Mouse (Mus musculus) hindbrain, embryonic 11.5 days (tissue): ENCODE data around the gene Tas1r1. TPM values are rescaled to one million over a fixed set of nuclear protein-coding genes. Genes with fewer than 3 reads are reported as not detected.

Experiments used
- ATAC-seq: fragments of 200-750 bp; cut with Nextera tagmentation; 2 replicates; pipeline ENCODE4 v1.8.0; 2017; ENCODE audit warnings: mild to moderate bottlenecking, moderate TSS enrichment, moderate library complexity; ENCODE audit not compliant: low FRiP score
- DNase-seq: peaks from one replicate; pipeline ENCODE4 v3.0.0-alpha.2; 2015; ENCODE audit warnings: low spot score
- H3K27ac ChIP-seq: fragments of 300-500 bp; sonication (generic); 2 replicates; pipeline ENCODE4 v1.5.1; 2014; ENCODE audit warnings: mild to moderate bottlenecking, low read depth, low read length
- H3K27me3 ChIP-seq: fragments of 300-500 bp; sonication (generic); 2 replicates; pipeline ENCODE4 v1.6.1; 2014; ENCODE audit warnings: mild to moderate bottlenecking, low read length, moderate library complexity, mixed read lengths; ENCODE audit not compliant: control insufficient read depth, insufficient read depth
- H3K36me3 ChIP-seq: fragments of 300-500 bp; sonication (generic); 2 replicates; pipeline ENCODE4 v1.6.1; 2014; ENCODE audit warnings: mild to moderate bottlenecking, low read length, moderate library complexity, mixed read lengths; ENCODE audit not compliant: control insufficient read depth, insufficient read depth
- H3K4me1 ChIP-seq: fragments of 300-500 bp; sonication (generic); replicated peaks from 2 replicates; pipeline ENCODE4 v1.6.1; 2014; ENCODE audit warnings: low read length, mixed read lengths; ENCODE audit not compliant: control insufficient read depth, insufficient read depth
- H3K4me2 ChIP-seq: fragments of 300-500 bp; sonication (generic); replicated peaks from 2 replicates; pipeline ENCODE4 v1.6.1; 2014; ENCODE audit warnings: mild to moderate bottlenecking, low read depth, low read length
- H3K4me3 ChIP-seq: fragments of 300-500 bp; sonication (generic); 2 replicates; pipeline ENCODE4 v1.5.1; 2014; ENCODE audit warnings: low read depth, low read length
- H3K9ac ChIP-seq: fragments of 300-500 bp; sonication (generic); 2 replicates; pipeline ENCODE4 v1.6.1; 2014; ENCODE audit warnings: low read depth, low read length
- H3K9me3 ChIP-seq: fragments of 300-500 bp; sonication (generic); 2 replicates; pipeline ENCODE4 v1.6.1; 2016; ENCODE audit warnings: low read length; ENCODE audit not compliant: control insufficient read depth
- WGBS: fragments of 180-500 bp; shearing (Covaris S2); extraction: QIAGEN DNeasy Blood & Tissue Kit; methylation state at CpG from one replicate; pipeline ENCODE4 v1.1.7; 2014; 5-methylcytosine and 5-hydroxymethylcytosine counted together
- polyA plus RNA-seq: library from polyadenylated mRNA; unstranded; fragments of >200 nt; fragmentation: Nextera tagmentation; extraction: Ambion mirVana; gene quantifications from 2 replicates; pipeline ENCODE4 v1.2.1, GENCODE M21; 2014

Tas1r1 gene
- polyA plus RNA-seq, 1 experiment from 2014 or later = 0.62 TPM

DNA sequence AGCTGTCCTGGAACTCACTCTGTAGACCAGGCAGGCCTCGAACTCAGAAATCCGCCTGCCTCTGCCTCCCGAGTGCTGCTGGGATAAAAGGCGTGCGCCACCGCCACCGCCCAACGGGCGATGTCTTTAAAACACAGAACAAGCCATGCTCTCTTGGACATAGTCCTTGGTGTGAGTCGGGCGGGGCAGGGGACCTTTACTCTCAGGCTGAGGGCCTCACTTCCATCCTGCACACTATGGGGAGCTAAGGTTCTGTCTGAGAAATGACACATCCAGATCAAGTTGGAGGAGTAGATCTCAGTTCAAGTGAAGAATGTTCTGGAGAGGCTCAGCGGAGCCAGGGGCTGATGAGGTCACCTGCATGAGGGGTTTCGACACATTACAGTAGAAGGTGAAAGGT lies 5.4 kb downstream of the Tas1r1 start:
- 90% methylated on average over 13 of the region's 13 CpGs for WGBS
- ATAC-seq = no peak

DNA sequence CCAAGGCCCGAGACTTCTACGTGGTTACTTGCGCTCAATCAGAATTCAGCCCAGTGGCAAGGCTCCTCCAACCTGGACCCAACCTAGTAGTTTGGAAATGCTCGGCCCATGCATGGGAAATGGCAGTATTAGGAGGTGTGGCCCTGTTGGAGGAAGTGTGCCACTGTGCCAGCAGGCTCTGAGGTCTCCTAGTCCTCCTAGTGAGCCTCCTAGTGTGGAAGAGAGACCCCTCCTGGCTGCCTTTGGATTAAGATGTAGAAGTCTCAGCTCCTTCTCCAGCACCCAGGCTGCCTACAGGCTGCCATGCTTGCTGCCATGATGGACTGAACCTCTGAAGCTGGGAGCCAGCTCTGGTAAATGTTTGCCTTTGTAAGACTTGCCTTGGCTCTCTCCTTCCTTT lies 8.4 kb downstream of the Tas1r1 start:
- no peak for ATAC-seq
- Histone ChIP-seq H3K4me2 (no peak overlapping the region), H3K4me3 (no peak overlapping the region), H3K36me3 (no peaks in the 10 kb centered on the region), H3K27me3 (no peaks in the 10 kb centered on the region; the same call in 1 of the 2 replicates), H3K4me1 (peaks cover 24% of the 10 kb centered on the region), H3K9ac (no peak overlapping the region), H3K27ac (no peak overlapping the region), H3K9me3 (no peaks in the 10 kb centered on the region)
- 67% methylated on average over 4 of the region's 4 CpGs for WGBS
- DNase-seq = no peak

More for the DNA sequence above, 5.4 kb downstream of the Tas1r1 start:
- no peak overlapping the region for H3K27ac ChIP-seq
- no peaks in the 10 kb centered on the region for H3K36me3 ChIP-seq
- no peak overlapping the region for H3K4me3 ChIP-seq
- H3K9me3 ChIP-seq = no peaks in the 10 kb centered on the region
- H3K4me1 ChIP-seq = peaks cover 9% of the 10 kb centered on the region
- H3K27me3 ChIP-seq = no peaks in the 10 kb centered on the region; the same call in 1 of the 2 replicates
- H3K4me2 ChIP-seq = no peak overlapping the region
- no peak for DNase-seq
- H3K9ac ChIP-seq = no peak overlapping the region

DNA sequence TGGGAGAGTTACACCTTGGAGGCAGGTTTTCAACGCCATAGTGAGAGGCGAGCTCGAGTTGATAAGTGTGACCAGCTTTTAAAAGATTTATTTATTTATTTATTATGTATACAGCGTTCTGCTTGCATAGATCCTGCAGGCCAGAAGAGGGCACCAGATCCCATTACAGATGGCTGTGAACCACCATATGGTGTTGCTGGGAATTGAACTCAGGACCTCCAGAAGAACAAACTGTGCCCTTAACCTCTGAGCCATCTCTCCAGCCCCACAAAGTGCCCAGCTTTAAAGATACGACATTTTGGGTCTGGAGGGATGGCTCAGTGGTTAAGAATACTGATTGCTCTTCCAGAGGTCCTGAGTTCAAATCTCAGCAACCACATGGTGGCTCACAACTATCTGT lies 9.3 kb downstream of the Tas1r1 start:
- H3K36me3 ChIP-seq = no peaks in the 10 kb centered on the region
- no peaks in the 10 kb centered on the region; the same call in 1 of the 2 replicates for H3K27me3 ChIP-seq
- no peak for ATAC-seq
- H3K27ac ChIP-seq = no peak overlapping the region
- H3K4me1 ChIP-seq = peaks cover 24% of the 10 kb centered on the region
- 47% methylated on average over 5 of the region's 5 CpGs for WGBS
- H3K4me2 ChIP-seq = no peak overlapping the region
- no peaks in the 10 kb centered on the region for H3K9me3 ChIP-seq
- no peak overlapping the region for H3K4me3 ChIP-seq
- H3K9ac ChIP-seq = no peak overlapping the region
- DNase-seq = no peak

DNA sequence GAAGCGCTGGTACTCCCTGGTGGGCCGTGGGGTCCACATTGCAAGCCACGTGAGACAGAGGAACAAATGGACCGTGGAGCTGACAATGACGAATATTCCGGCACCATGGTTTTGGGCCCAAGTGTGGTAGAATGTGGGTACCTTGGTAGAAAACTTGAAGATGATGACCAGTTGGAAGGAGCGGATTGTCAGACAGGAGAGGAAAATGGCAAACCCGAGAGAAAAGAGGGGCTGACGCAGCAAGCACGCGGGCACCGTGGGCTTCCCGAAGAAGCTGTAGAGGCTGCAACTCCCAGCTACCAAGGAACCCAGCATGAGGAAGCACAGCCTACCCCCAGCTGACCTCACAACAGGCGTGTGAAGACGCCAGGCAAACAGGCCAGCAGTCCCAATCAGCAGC lies 9.9 kb downstream of the Tas1r1 start:
- Histone ChIP-seq H3K4me1 (peaks cover 24% of the 10 kb centered on the region), H3K9ac (no peak overlapping the region; the same call in none of the 2 replicates)

DNA sequence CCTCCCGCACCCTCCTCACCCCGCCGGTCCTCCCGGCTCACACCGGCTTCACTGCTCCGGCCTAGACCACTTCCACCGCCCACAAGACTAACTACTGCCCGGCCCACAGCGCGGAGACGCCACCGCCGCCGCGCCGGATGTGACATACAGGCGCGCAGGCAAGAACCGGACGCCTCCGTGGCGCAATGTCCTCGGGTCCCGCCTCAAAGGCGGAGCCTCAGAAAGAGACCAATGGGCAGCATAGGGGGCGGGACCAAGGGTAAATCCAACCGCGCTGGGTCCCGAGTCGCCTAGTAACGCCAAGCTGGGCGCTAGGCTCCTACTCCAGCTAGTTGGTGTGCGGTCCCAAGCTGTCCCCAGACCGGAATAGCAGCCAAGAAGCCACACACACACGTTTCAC lies 10.8 kb downstream of the Tas1r1 start, which contains the start of gene Zbtb48:
Gene Zbtb48, minus strand, starts transcription at position 148 of the 400 bp plus-strand sequence.
- H3K4me3 ChIP-seq = peak within 1 kb of the TSS; percentile 70
- no peak within 1 kb of the TSS for H3K27ac ChIP-seq
- H3K27me3 ChIP-seq = no peaks in the 10 kb centered on the region; the same call in 1 of the 2 replicates
- under 1% methylated on average over 35 of the region's 35 CpGs for WGBS
- ATAC-seq = peak; percentile 97
- H3K9me3 ChIP-seq = no peaks in the 10 kb centered on the region
- H3K36me3 ChIP-seq = no peaks in the 10 kb centered on the region
- peak within 1 kb of the TSS; percentile 59 for H3K9ac ChIP-seq
- H3K4me1 ChIP-seq = peaks cover 24% of the 10 kb centered on the region
- H3K4me2 ChIP-seq = peak within 1 kb of the TSS; percentile 95
- peak; percentile 97 for DNase-seq

More for the DNA sequence above, 9.9 kb downstream of the Tas1r1 start:
- H3K9me3 ChIP-seq = no peaks in the 10 kb centered on the region
- H3K36me3 ChIP-seq = no peaks in the 10 kb centered on the region
- 61% methylated on average over 15 of the region's 15 CpGs for WGBS
- H3K27ac ChIP-seq = no peak overlapping the region
- peak overlapping the region; percentile 70; the same call in 1 of the 2 replicates for H3K4me3 ChIP-seq
- no peak for DNase-seq
- no peak for ATAC-seq
- no peaks in the 10 kb centered on the region; the same call in 1 of the 2 replicates for H3K27me3 ChIP-seq
- H3K4me2 ChIP-seq = peak overlapping the region; percentile 95

DNA sequence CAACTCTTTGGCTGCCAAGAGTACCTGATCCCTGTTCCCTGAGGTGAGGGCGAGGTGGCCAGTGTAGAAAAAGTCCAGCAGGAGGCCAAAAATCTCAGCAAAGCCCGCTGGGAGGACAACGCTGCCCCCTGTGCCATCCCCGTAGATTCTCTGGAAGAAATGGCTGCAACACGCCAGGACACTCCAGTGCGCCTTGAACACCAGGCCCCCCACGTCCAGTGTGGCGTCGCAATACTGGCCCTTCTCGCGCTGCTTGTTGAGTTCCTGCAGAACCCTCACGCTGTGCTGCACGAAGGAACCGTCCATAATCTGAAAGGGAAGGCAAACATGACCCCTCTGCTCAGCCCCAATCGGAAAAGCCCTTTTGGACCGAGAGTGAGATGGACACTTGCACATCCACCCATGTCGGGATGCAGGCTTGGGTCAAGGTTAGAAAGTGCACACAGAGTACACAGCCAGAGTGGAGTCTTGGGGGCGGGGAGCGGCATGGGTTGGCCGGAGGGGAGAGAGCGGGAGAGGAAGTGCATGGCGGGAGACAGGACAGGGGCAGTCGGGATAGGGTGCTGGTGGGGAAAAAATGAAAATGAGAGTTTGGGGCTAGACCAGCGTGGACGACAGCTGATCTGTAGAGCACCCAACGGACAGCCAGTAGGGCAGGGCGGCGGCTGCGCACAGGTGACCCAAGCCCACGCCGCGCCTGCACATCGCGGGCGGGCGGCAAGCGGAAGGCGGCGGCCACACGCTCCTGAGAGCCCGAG lies 11.4 kb downstream of the Tas1r1 start:
- peak overlapping the region; percentile 59 for H3K9ac ChIP-seq
- peaks cover 24% of the 10 kb centered on the region for H3K4me1 ChIP-seq
- 2% methylated on average over 41 of the region's 41 CpGs for WGBS
- H3K4me3 ChIP-seq = peak overlapping the region; percentile 70
- H3K27me3 ChIP-seq = no peaks in the 10 kb centered on the region; the same call in 1 of the 2 replicates
- no peak overlapping the region for H3K27ac ChIP-seq
- H3K9me3 ChIP-seq = no peaks in the 10 kb centered on the region
- peak overlapping the region; percentile 95 for H3K4me2 ChIP-seq
- ATAC-seq (peak; percentile 69), DNase-seq (no peak)
- no peaks in the 10 kb centered on the region for H3K36me3 ChIP-seq

DNA sequence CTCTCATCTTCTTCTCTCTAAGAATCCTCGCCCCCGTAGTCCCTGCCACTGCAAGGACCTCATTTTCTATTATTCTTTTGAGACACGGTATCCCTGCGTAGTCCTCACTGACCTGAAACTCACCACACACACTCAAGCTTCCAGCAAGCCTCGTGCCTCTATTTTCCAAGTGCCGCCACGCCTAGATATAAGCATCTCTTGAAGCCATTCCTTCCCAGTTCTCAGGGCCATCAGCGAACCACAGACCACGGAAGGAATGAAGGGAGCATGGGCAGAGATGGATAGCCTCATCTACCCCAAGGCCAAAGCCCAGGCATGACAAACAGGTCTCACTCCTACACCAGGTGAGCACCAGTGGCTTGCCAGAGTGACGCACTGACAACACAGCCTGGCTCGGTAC lies 13.8 kb downstream of the Tas1r1 start:
- no peak for ATAC-seq
- Histone ChIP-seq H3K4me1 (peaks cover 24% of the 10 kb centered on the region), H3K27ac (no peak overlapping the region), H3K36me3 (peaks cover 8% of the 10 kb centered on the region), H3K9ac (no peak overlapping the region), H3K4me2 (no peak overlapping the region), H3K4me3 (no peak overlapping the region), H3K9me3 (no peaks in the 10 kb centered on the region), H3K27me3 (no peaks in the 10 kb centered on the region)
- no peak for DNase-seq
- 91% methylated on average over 11 of the region's 11 CpGs for WGBS

DNA sequence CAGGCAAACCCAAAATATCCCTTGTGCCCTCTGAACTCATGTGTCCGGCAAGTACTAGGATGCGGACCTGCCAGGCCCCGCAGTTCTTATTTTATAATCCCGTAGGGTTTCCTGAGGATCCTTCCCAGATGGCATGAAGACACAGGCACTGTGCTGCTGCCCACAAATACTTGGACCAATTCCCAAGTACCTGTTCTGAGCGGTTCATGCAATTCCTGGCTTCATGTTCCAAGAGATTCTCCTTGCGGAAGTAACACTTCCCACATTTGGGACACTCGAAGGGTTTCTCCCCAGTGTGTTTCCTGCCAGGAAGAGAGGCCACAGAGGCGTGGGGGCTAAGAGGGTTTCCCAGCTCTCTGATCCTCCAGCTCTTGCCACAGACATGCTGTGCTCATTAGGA lies 15.9 kb downstream of the Tas1r1 start:
- H3K9ac ChIP-seq = no peak overlapping the region
- H3K27ac ChIP-seq = no peak overlapping the region
- H3K9me3 ChIP-seq = no peaks in the 10 kb centered on the region
- H3K27me3 ChIP-seq = no peaks in the 10 kb centered on the region
- no peak overlapping the region for H3K4me3 ChIP-seq
- H3K4me1 ChIP-seq = peaks cover 15% of the 10 kb centered on the region
- peaks cover 8% of the 10 kb centered on the region for H3K36me3 ChIP-seq
- DNase-seq (no peak), ATAC-seq (no peak)
- WGBS = 91% methylated on average over 8 of the region's 8 CpGs
- H3K4me2 ChIP-seq = no peak overlapping the region

DNA sequence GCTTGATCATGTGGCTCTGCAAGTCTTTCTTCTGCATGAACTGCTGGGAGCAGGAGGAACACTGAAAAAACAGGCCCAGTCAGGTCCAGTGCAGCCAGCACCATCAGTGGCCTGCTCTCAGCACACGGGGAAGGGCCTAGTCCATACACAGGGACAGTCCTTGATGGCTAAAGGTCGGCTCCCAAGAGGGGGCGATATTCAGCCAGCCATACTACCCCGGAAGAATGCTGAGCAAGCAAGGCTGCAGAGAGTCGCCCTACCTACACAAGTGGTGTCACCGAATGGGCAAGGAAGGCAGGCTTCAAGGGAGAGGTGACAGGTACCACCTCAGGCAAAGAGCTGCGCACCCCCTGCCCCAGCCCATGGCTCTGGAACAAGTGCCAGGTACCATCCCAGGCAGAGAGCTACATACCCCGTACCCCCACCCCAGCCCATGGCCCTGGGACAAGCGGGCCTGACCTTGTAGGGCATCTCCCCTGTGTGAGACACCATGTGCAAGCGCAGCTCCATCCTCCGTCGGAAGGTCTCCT lies 16.7 kb downstream of the Tas1r1 start:
- H3K9ac ChIP-seq = no peak overlapping the region

More for the DNA sequence above, 16.7 kb downstream of the Tas1r1 start:
- Histone ChIP-seq H3K4me3 (no peak overlapping the region), H3K4me2 (no peak overlapping the region), H3K9me3 (no peaks in the 10 kb centered on the region), H3K36me3 (peaks cover 8% of the 10 kb centered on the region), H3K4me1 (peaks cover 13% of the 10 kb centered on the region), H3K27me3 (no peaks in the 10 kb centered on the region), H3K27ac (no peak overlapping the region)
- ATAC-seq = no peak
- DNase-seq = no peak
- 75% methylated on average over 12 of the region's 12 CpGs for WGBS
